Mouse (Mus musculus) liver (tissue): ENCODE results near the gene Gabrb3.
"Not testable (repeated sequence)": the region's sequence is repeated elsewhere in the genome, so short reads cannot be mapped to it uniquely, and the experiment has no call there.

Experiments used
- DNase-seq: peaks from one replicate; pipeline ENCODE4 v3.0.0-alpha.2; 2020; ENCODE audit warnings: mixed read lengths

Gene Gabrb3

DNA sequence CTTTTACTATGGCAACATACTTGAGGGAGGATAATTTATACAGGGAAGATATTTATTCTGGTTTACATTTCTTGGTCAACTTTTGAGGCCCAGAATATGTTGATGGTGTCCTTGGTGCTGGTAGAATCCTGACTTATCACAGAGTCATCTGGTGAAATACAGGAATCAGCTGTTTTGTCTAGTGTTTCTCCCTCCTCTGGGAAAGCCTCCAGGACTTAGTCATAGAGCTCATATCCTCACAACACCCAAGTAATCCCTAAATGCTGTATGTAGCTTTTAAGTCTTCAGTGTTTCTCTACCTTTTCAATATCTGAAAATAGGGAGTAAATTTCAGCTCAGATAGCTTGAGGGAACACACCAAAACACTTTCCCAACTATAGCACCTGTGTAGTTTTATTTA lies 292.2 kb downstream of the Gabrb3 start:
- no peak for DNase-seq

DNA sequence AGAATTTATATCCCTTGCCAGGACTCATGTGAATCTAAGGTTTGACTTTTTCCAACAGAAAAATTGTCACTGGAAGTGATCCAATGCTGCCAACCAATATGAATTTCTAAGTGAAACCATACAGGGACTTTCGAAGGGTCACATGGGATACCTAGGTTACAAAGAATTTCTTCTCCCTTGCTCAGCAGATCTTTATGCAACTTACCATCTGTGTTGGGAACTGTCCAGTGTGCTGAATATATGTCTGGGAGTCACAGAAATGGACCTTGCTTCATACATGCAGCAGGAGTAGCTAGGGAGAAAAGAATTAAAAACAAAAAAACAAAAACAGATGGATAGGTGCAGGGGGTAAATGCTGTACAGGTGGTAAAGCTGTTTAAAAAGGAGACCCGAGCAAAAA lies 327.3 kb downstream of the Gabrb3 start:
- DNase-seq, result no peak

DNA sequence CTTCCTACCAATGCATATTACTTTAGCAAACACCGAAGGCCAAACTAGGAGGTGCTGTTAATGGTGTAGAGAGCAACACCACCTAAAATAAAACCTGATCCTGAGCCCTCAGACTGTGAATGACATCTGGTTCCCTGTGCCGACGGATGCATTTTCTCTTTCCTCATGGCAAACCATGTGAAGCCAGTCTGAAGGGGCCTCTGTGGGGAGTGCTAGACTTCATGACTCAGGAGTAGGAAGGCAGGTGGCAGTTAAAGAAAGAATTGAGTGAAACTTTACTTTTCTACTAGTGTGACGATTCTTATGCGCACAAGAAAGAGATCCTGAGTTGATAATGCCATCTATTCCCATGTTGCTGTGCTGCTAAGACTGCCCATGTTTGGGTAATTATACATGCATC lies 341.0 kb downstream of the Gabrb3 start:
- DNase-seq, result no peak

DNA sequence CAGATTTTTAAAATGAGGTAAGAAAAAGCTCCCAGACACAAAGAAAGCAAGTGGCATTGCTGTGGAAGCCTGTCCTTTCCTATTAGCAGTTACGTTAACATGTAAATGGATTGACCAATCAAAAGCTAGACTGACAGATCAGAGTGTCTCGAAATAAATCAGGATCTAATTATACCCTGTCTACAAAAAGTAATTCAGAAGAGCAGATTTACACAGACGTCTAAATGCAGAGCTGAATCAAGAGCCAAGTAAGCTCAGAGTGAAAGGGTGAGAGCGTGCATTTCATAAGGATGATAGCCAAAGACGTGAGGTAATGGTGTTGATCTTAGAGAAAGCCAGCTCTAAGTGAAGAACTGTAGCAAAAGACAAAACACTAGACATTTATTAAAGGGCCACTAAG lies 359.3 kb downstream of the Gabrb3 start:
- no peak for DNase-seq

DNA sequence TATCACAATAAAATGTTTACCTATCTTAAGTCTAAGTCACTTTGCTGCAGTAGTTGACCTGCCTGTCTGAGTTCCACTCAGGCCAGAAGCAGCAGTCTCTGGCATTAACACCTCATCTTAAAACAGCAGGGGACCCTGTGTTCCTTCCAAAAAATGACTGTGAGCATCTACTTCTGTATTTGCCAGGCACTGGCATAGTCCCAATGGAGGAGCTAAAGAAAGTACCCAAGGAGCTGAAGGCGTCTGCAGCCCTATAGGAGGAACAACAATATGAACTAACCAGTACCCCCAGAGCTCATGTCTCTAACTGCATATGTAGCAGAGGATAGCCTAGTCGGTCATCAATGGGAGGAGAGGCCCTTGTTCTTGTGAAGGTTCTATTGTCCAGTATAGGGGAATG lies 366.6 kb downstream of the Gabrb3 start:
- DNase-seq, result not testable (repeated sequence)

DNA sequence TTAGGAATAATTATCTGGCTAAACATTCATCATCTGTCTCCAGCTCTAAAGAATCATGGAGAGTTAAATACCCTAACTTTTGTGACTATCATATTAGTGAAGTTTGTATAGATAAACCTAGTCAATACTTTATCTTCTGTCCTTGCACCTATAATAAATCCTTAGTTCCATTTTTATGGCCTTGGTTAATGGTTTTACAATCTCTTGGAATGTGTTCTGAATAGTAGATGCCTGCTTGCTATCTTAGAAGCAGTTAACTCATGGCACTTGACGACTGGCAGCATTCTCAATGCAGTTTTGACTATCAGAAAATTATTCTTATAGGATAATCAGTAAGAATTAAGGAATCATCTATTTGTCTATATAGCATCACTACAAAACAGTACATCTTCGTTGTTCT lies 368.0 kb downstream of the Gabrb3 start:
- DNase-seq, result no peak

DNA sequence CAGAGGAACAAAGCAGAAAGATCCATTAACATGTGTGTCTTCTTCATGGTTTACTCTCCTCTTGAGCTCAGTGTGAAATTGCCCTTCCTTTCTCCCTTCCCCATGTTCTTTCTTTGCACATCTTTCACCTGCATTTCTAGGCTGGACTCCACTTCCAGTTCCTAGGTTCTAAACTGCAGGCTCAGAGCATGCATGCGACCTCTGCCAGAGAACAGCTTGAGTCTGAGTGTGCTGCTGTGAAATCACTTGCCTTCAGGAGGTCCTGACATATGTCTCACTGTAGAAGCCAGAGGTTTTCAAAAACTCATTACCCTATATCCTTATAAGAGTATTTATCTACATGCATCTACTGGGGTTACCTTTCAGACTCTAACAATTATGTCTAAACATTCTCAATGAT lies 383.8 kb downstream of the Gabrb3 start:
- DNase-seq, result no peak

DNA sequence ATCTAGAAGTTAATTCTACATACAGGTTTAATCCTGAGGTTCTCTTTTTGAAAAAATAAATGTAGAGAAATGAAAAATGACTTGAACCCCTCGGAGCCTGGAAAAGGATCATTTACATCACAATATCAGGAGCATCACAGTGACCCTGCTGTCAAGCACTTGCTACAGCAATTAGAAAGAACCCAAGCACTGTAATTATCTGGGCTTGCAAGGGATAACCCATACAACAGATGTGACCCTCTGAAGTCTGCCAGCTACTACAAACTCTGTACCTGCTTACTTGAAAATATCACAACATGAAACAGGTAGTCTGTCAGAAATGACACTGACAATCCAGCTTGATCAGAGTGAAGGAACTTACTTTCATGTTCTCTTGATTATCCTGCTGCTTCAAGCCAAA lies 394.2 kb downstream of the Gabrb3 start:
- DNase-seq, result no peak

DNA sequence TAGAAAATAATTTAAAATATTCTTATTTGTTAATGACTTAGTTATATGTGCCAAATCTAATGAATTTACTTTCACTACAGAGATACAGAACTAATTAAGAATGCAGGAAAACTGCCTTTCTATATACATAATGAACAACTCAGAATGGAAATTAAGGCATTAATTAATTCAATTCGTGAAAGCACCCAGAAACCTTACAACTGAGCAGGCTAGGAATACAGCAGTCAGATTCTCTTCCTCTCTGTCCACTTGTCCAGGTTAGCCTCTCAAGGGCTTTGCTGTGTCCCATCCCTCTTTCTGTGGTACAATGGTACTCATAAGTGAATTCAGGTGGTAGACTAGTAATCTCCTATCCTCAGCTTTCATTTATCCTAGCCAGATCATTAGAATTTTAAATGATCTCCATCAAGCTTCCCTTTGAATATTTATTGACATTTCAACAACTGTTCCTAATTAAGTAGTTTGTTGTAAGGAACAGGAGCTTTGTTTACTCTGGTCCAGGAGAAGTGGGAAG lies 422.9 kb downstream of the Gabrb3 start:
- no peak for DNase-seq

DNA sequence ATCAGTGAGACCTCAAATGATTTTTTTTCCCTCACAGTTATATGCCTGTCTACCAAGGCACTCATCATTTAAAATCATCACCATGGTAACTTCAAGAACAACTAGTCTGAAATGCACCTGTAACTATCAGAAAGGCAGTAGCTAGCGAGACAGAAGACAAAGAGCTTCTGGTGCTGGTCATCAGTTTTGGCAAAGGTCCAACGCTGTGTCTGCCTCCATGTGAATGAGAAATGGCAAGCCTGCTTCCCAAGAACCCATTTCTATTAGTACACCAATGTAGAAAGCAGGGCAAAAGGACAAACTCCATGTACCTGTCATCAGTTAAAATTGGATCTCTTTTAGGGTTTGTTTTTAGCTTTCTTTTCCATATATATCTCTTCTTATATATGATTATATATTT lies 448.5 kb downstream of the Gabrb3 start:
- DNase-seq, result no peak
